Mouse (Mus musculus) ovary, postnatal 36 days (tissue): ENCODE measurements around the gene Ing1.

Experiments used
- DNase-seq: peaks from one replicate; pipeline ENCODE4 v3.0.0; 2022; ENCODE audit warnings: low spot score, mixed read lengths

Ing1 gene

DNA sequence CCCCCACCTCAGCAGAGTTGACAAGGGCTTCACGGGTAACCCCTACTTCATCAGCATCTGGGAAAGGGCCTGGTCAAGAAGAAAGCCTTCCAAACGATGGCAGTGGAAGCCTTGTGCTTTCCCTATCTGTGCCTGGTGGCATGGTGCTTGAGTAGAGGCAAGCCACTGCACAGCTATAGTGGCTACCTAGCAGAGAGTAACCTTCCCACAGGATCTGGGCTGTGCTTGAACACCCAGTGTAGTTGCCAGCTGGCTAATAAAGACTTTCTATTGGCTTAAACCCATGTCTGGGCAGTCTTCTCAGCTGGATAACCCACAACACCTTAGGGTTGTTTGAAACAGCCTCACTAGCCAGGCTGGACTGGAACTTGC lies 31.0 kb downstream of the Ing1 start:
- no peak for DNase-seq

DNA sequence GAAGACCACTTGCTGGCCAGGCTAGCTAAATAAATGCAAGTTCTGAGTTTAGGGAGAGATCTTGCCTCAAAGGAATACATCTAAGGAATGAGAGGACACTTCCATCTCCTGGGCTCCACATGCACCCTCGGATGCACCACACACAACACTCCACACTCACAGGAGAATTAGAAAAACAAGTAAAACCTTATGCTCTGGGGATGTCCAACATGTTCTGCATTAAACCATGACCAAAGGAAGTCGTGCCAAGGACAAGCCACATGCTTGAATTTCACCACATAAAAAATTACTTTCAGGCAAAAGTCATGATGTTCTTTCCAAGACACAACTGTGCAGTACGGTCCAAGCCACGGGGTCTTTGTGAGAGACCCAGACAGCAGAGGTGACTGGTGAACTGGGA lies 36.5 kb downstream of the Ing1 start:
- DNase-seq: no peak

DNA sequence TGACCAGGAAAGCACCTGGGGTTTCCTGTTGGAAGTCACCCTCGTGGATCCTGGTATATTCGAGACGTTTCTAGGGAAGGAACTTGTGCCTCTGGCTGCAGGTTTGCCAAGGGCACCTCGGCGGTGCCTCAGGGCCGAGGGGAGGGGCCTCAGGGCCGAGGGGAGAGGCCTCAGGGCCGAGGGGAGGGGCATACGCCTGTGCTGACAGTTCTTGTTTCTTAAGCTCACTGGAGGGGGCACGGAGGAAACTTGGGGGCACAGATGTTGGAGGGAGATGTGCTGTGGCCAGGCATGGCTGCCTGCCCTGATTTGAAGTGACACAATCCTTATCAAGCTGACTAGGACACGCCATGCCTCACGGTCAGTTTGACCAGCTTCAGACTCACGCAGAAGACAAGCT lies 36.9 kb downstream of the Ing1 start:
- peak; percentile 56 for DNase-seq

DNA sequence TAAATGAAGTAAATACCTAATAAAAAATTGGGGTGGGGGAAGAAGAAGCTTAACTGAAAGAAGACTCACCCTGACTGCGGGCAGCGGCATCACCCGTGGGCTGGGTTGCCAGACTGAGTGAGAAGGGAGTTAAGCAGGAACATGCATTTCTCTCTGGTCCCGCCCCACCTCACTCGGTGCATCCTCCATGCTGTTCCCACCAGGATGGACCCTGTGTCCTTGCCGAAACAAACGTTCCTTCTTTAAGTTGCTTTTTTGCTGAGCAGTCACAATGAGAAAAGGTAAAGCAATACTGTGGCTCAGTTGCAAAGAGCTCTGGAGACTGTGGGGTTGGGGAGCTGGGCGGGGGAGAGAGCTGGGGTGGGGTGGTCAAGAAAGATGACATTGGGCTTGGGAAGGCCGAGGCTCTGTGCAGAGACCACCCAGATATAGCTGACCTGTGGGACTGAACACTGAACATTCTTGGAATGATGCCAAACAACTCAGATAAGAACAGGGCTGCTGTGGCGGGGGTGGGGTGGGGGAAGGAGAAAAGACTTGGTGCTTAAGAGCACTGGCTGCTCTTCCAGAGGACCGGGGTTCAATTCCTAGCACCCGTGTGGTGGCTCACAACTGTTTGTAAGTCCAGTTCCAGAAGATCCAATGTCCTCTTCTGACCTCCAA lies 38.0 kb downstream of the Ing1 start:
- DNase-seq: no peak

DNA sequence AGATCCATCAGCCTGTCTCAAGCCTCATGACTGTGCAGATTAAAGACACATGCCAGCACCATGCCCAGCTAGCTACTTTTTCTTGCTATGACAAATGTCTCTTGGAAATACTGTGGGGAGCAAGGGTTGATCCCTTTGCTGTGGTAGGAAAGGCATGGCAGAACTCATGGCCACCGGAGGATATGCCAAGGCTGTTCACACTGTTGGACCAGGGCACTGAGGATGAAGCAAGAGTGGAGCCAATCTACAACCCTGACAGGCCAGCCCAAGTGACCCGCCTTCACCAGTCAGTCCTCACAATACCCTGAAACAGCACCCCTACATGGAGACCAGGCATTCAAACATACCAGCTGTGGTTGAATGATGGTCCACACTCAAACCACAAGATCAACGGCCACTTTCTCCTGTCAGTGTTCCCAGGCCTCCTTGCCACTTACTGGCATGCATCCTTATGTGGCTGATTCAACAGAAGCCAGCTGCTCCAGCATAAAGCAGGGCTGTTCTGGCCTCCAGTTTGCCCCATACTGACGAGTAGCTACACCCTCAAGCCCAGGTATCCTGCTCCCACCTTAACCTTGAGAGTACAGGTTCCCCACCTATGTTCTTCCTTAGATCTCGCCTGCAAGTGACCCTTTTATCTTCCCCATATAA lies 45.1 kb downstream of the Ing1 start:
- no peak for DNase-seq

DNA sequence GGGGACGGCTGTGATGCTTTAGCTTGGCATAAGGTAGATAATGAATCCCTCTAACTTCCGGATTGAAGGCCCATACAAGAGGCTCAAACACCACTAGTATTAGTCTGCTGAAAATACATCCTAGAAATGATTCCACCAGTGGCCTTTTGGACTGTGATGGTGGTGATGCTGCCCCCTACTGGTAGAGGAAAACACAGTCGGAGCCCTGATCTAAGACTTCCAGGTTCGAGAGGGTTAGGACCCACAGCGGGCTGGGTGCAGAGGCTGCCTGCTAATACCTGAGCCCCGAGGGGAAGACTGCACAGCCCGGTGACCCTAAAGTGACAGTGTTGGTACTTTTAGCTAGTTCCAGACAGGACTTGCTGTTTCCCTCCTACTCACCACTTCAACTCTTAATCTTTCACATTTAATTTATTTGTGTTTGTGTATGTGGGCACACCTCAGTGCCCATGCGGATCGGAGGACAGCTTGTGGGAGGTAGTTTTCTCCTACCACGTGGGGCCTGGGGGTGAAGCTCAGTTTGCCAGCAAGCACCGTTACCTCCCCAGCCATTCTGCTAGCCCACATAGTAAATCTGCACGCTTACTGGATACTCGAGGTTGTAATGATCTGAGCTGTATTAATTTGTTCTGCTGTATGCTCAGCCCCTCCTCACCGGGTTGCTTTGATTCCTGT lies 46.8 kb downstream of the Ing1 start:
- DNase-seq: peak; percentile 54

DNA sequence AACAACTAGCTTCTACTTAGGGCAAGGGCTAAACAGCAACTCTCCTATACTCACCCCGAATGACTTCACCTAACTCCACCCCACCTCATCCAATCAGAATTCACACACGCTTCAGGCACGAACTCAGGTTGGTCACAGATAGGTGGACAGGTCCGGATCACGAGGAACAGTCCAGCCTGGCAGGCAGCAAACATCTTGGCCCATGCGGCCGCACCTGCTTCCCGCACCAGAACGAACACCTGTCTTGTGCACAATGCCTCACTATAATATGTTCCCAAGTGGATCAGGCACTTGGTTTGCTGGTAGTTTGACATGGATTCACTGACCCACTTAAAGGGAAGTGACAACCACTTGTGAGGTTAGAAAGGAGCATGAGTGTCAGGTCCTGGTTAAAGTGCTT lies 53.5 kb downstream of the Ing1 start:
- no peak for DNase-seq
